Mouse (Mus musculus): Measurements from ENCODE around the gene Coro2a. TPM values are rescaled to one million over a fixed set of nuclear protein-coding genes. Genes with fewer than 3 reads are reported as not detected.
A peak's percentile ranks its signal among the peaks of the same experiment; 100 is the strongest.
"Not testable (repeated sequence)": the region's sequence is repeated elsewhere in the genome, so short reads cannot be mapped to it uniquely, and the experiment has no call there.

The Coro2a gene
- 47.3 and 61.3 TPM in 2 replicates for total RNA-seq (2017)

- ATAC-seq (replicated peaks; ENCODE audit: low read depth, poor library complexity, severe bottlenecking), result peak; percentile 68
Measured at GRCm38 (mm10) chr4:46601844-46602423, at the start of gene Coro2a. Gene Coro2a, minus strand, starts transcription at chr4:46602202.

DNA sequence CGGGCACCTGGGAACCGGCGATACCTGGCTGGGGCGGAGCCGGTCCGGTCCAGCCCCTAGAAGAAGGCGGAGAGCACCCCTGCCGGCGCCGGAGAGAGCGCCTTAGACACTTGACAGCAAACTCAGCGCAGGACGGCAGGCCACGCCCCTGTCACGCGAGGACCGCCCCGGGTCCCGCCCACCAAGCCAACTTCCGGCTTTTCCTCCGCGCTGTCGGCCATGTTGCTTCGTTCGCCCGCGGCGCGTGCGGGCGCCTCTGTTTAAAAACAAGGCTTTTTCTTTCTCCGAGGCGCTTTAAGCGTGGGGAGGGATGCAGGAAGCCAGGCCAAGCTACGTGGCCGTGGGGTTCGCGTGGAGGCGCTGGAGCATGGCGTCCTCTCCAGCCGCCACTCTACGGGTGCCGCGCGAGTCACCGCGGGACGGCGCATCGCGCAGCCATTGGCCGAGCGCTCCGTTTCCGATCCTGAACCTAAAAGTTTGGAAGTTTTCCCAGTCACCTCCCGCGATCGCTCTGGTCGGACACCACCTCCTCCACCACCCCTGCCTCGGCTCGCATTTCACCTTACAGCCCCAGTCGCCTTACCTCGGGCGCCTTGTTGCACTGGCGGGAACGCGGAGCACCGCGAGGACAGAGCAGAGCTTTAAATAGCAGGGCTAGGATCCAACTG lies 48.2 kb upstream of the Coro2a start, which contains the start of gene Tbc1d2:
Gene Tbc1d2 (minus strand): TSS at position 124 of the 668 bp plus-strand sequence.
- ATAC-seq (replicated peaks; ENCODE audit: low read depth, poor library complexity, severe bottlenecking), result peak; percentile 97

GRCm38 (mm10) chr4:46649161-46649560 lies 47.2 kb upstream of the Coro2a start:
- no peak for ATAC-seq (replicated peaks; ENCODE audit: low read depth, poor library complexity, severe bottlenecking)

DNA sequence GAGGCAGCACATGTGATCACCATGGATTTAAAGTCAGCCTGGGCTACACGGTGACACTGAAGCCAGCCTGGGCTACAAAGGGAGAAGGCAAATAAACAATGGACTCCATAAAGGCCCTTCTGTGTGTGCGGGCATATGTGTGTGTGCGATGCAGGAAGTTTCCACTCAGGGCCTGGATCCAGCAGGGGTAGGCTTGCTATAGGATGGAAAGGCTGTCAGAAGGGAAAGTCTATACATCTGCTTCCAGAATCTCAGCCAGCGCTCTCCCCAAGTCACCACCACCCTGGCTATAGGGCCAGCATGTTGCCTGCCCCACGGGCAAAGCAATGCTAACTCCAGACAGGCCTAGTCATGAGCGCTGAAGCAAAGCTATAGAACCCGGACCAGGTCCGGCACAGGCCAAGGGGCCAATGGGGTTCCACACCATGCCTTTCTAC lies 41.7 kb upstream of the Coro2a start:
- ATAC-seq (replicated peaks; ENCODE audit: low read depth, poor library complexity, severe bottlenecking), result no peak

- ATAC-seq (replicated peaks; ENCODE audit: low read depth, poor library complexity, severe bottlenecking), result peak; percentile 99
Measured at GRCm38 (mm10) chr4:46642924-46643675, 41.1 kb upstream of the Coro2a start.

- ATAC-seq (replicated peaks; ENCODE audit: low read depth, poor library complexity, severe bottlenecking), result no peak
Measured at GRCm38 (mm10) chr4:46641283-46641682, 39.3 kb upstream of the Coro2a start.

DNA sequence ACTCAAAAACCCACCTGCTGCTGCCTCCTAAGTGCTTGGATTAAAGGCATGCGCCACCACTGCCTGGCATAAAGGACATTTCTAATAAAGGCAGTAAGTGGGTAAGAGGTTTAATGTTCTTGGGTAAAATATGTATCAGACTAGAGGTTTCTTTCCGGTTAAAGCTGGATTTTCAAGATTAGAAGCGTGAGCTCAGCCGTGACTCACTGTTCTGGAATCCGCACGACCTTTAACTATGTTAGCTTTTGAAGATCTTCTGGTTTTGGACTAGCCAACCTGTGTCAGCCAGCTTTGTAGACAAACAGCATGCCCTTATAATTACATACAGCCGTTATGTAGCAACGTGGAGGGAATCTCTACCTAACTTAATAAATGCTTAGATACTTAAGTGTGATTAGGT lies 37.9 kb upstream of the Coro2a start:
- ATAC-seq (replicated peaks; ENCODE audit: low read depth, poor library complexity, severe bottlenecking), result no peak

- not testable (repeated sequence) for ATAC-seq (replicated peaks; ENCODE audit: low read depth, poor library complexity, severe bottlenecking)
Measured at GRCm38 (mm10) chr4:46637250-46637649, 35.2 kb upstream of the Coro2a start.

- peak; percentile 72 for ATAC-seq (replicated peaks; ENCODE audit: low read depth, poor library complexity, severe bottlenecking)
Measured at GRCm38 (mm10) chr4:46635702-46636430, 33.9 kb upstream of the Coro2a start.

GRCm38 (mm10) chr4:46634881-46635280 lies 32.9 kb upstream of the Coro2a start:
- no peak for ATAC-seq (replicated peaks; ENCODE audit: low read depth, poor library complexity, severe bottlenecking)

DNA sequence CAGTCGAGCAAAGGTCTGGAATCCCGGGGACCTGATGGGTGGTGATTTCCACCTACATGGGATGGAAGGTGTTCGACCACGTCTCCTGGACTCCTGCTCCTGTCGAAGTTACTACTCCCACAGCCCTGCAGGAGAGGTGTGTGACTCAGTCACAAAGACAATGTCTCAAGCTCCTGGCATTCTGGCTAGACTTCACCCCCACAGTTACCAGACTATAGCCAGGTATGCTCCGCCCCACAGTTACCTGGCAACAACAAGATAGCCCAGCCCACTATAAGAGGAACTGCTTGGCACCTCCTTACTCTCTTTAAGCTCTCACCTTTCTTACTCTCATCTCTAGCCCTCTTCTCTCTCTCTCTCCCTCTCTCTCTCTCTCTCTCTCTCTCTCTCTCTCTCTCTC lies 31.6 kb upstream of the Coro2a start:
- ATAC-seq (replicated peaks; ENCODE audit: low read depth, poor library complexity, severe bottlenecking), result not testable (repeated sequence)

- ATAC-seq (replicated peaks; ENCODE audit: low read depth, poor library complexity, severe bottlenecking), result no peak
Measured at GRCm38 (mm10) chr4:46632465-46632864, 30.5 kb upstream of the Coro2a start.

GRCm38 (mm10) chr4:46630390-46630789 lies 28.4 kb upstream of the Coro2a start:
- ATAC-seq (replicated peaks; ENCODE audit: low read depth, poor library complexity, severe bottlenecking), result peak; percentile 85

- ATAC-seq (replicated peaks; ENCODE audit: low read depth, poor library complexity, severe bottlenecking), result no peak
Measured at GRCm38 (mm10) chr4:46628873-46629272, 26.9 kb upstream of the Coro2a start.

GRCm38 (mm10) chr4:46628081-46628480 lies 26.1 kb upstream of the Coro2a start:
- ATAC-seq (replicated peaks; ENCODE audit: low read depth, poor library complexity, severe bottlenecking), result no peak

GRCm38 (mm10) chr4:46625101-46625500 lies 23.1 kb upstream of the Coro2a start:
- ATAC-seq (replicated peaks; ENCODE audit: low read depth, poor library complexity, severe bottlenecking), result no peak

GRCm38 (mm10) chr4:46623007-46623406 lies 21.0 kb upstream of the Coro2a start:
- no peak for ATAC-seq (replicated peaks; ENCODE audit: low read depth, poor library complexity, severe bottlenecking)

DNA sequence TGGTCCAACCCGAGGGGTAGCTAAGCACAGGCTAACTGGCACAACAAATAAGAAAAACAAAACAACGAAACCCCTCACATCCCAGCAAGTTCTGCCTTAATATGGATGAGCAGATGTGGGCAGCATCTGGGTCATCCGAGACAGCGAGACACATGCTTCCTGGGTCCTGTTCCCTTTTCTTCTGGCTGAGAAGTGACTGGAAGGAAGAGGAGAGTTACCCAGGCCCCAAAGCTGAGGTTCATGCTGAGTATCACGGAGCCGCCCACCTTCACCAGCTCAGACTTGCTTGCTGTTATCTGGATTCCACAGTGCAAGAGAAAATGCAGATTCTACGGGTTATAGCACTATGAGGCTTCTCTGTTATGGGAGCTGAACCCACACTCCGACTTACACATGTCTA lies 18.9 kb upstream of the Coro2a start:
- no peak for ATAC-seq (replicated peaks; ENCODE audit: low read depth, poor library complexity, severe bottlenecking)

DNA sequence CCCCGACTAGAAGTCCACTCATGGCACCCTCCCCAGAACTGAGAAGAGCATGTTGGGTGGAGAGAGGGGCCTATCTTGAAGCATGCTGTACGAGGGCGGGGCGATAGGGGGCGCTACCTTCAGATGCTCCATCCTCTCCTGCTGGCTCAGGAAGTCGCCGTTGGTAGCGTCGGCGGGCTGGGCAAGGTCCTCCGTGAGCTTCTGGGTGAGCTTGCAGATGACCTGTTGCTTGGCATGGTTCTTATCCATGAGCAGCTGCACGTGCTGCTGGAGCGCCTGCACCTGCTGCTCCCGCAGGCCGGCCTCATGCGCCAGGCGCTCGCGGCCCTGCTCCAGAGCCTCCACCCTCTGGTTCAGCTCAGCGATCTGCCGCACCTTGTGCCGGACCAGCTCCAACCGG lies 18.3 kb upstream of the Coro2a start:
- ATAC-seq (replicated peaks; ENCODE audit: low read depth, poor library complexity, severe bottlenecking), result no peak

- no peak for ATAC-seq (replicated peaks; ENCODE audit: low read depth, poor library complexity, severe bottlenecking)
Measured at GRCm38 (mm10) chr4:46618196-46618817, 16.3 kb upstream of the Coro2a start.

All from common myeloid progenitor, adult 5-6 weeks (primary cell).